ENCODE assay signal across 23 mouse cellular contexts in genomic region chr10:7801258-7801657, GRCm38 (mm10). TPM values are rescaled to one million over a fixed set of nuclear protein-coding genes. Genes with fewer than 3 reads are reported as not detected.
A peak's percentile ranks its signal among the peaks of the same experiment; 100 is the strongest.
DNase-seq lines count a peak whose midpoint lies in the region; ATAC-seq and TF ChIP-seq lines count a peak whose summit lies in the region.
"Had no signal": no experiment of that assay in that cellular context is flagged by ENCODE, and none has a peak within 500 bp of the region (broad histone marks: within the 10 kb centered on the region; RNA-seq: fewer than 3 reads in every experiment).

No protein-coding gene starts in this region.

- no peak overlapping the region for H3K9ac ChIP-seq in liver, embryonic 12.5 days
- H3K9ac ChIP-seq in liver, embryonic 11.5 days (ENCODE audit: low read depth, low read length), result no peak overlapping the region
- no peak overlapping the region for H3K9ac ChIP-seq in liver, embryonic 13.5 days
- H3K9ac ChIP-seq in MEL (ENCODE audit: control insufficient read depth, low read depth, low read length, poor library complexity, severe bottlenecking), result no peak overlapping the region

- TF ChIP-seq POLR2A in MEL (IDR thresholded peaks at IDR 0.05; ENCODE audit: control insufficient read depth in 1 of 2, insufficient read depth in 1 of 2, low read depth in 1 of 2, low read length in 2 of 2, poor library complexity in 1 of 2), result no peak

- H3K27me3 ChIP-seq in liver, embryonic 12.5 days (replicated peaks), result no peaks in the 10 kb centered on the region
- H3K27me3 ChIP-seq in liver, embryonic 11.5 days (replicated peaks; ENCODE audit: control insufficient read depth, insufficient read depth, low read length), result no peaks in the 10 kb centered on the region
- no peaks in the 10 kb centered on the region for H3K27me3 ChIP-seq in liver, embryonic 13.5 days
- no peaks in the 10 kb centered on the region for H3K27me3 ChIP-seq in MEL (ENCODE audit: control insufficient read depth in 1 of 2, insufficient read depth in 2 of 2, low read length in 2 of 2)
- H3K27me3 ChIP-seq: CH12.LX, Patski had no signal

- H3K36me3 ChIP-seq in liver, embryonic 12.5 days, result peaks cover 97% of the 10 kb centered on the region
- H3K36me3 ChIP-seq in liver, embryonic 11.5 days (ENCODE audit: control insufficient read depth, insufficient read depth, low read length), result peaks cover 36% of the 10 kb centered on the region
- peaks cover 92% of the 10 kb centered on the region for H3K36me3 ChIP-seq in liver, embryonic 13.5 days
- H3K36me3 ChIP-seq in MEL (ENCODE audit: control insufficient read depth in 1 of 2, insufficient read depth in 2 of 2, low read length in 2 of 2), result peaks cover 6 to 49% of the 10 kb centered on the region in 2 experiments

- DNase-seq in liver, embryonic 11.5 days (ENCODE audit: low spot score), result no peak
- DNase-seq in liver, embryonic 13.5 days, result no peak
- DNase-seq in liver (no peak), MEL (ENCODE audit: low read depth, low spot score) (peak; percentile 16)
- no peak for DNase-seq in frontal cortex, postnatal 14 days (ENCODE audit: low spot score in 2 of 2)
- DNase-seq: adrenal gland, adult 2 months; adrenal gland, adult 8-10 months; adrenal gland, postnatal 10 days; adrenal gland, postnatal 14 days; adrenal gland, postnatal 25 days; adrenal gland, postnatal 36 days; B cell, adult 2 months; cerebellum, adult 11 months; cerebellum, adult 11-12 months; cerebellum, adult 18-20 months; cerebellum, adult 2 months had no signal

- no peak for TF ChIP-seq CTCF in MEL (IDR thresholded peaks at IDR 0.05 in 2 of 3, conservative IDR thresholded peaks at IDR 0.05 in 1 of 3; ENCODE audit: control insufficient read depth in 1 of 3, insufficient read depth in 1 of 3, low read depth in 2 of 3, low read length in 3 of 3, poor library complexity in 1 of 3, severe bottlenecking in 1 of 3)

- no peak for TF ChIP-seq RAD21 in MEL (IDR thresholded peaks at IDR 0.05; ENCODE audit: low read depth, low read length)

- H3K4me2 ChIP-seq in liver, embryonic 12.5 days, result no peak overlapping the region
- H3K4me2 ChIP-seq in liver, embryonic 11.5 days, result no peak overlapping the region
- H3K4me2 ChIP-seq in liver, embryonic 13.5 days, result no peak overlapping the region

- H3K4me3 ChIP-seq in liver, embryonic 12.5 days, result no peak overlapping the region
- no peak overlapping the region for H3K4me3 ChIP-seq in liver, embryonic 11.5 days (ENCODE audit: low read depth, low read length)
- H3K4me3 ChIP-seq in liver, embryonic 13.5 days (replicated peaks), result no peak overlapping the region
- no peak overlapping the region for H3K4me3 ChIP-seq in MEL (ENCODE audit: control insufficient read depth in 1 of 2, insufficient read depth in 1 of 2, low read depth in 2 of 2, low read length in 2 of 2)

- peak; percentile 44; the same call in 1 of the 2 replicates for ATAC-seq in liver, embryonic 12.5 days
- no peak for ATAC-seq in liver, embryonic 11.5 days (replicated peaks; ENCODE audit: low FRiP score)
- peak; percentile 57 for ATAC-seq in liver, embryonic 13.5 days (ENCODE audit: low read depth)
- ATAC-seq: activated CD4-positive, CD25-positive, alpha-beta regulatory T cell, adult 4 months; CD4-positive, CD25-positive, alpha-beta regulatory T cell, adult 4 months; Patski had no signal

- no peaks in the 10 kb centered on the region for H3K79me2 ChIP-seq in MEL (ENCODE audit: control insufficient read depth, insufficient read depth, low read length, poor library complexity)

- H3K4me1 ChIP-seq in liver, embryonic 12.5 days, result no peaks in the 10 kb centered on the region
- no peaks in the 10 kb centered on the region for H3K4me1 ChIP-seq in liver, embryonic 11.5 days (replicated peaks; ENCODE audit: control insufficient read depth, insufficient read depth, low read length)
- peaks cover 6% of the 10 kb centered on the region; the same call in 1 of the 2 replicates for H3K4me1 ChIP-seq in liver, embryonic 13.5 days (replicated peaks)
- H3K4me1 ChIP-seq in MEL (ENCODE audit: control insufficient read depth in 1 of 2, insufficient read depth in 2 of 2, low read length in 2 of 2), result peaks cover 0 to 8% of the 10 kb centered on the region in 2 experiments; a peak in 2 of 4 replicates

- TF ChIP-seq EP300 in MEL (IDR thresholded peaks at IDR 0.05; ENCODE audit: low read depth in 1 of 2, low read length in 2 of 2), result no peak

- WGBS in liver, embryonic 12.5 days (ENCODE audit: insufficient replicate concordance), result 37% methylated on average over 3 of the region's 3 CpGs
- 74% methylated on average over 3 of the region's 3 CpGs for WGBS in liver, embryonic 11.5 days
- WGBS in liver, embryonic 13.5 days (ENCODE audit: insufficient replicate concordance), result 41% methylated on average over 3 of the region's 3 CpGs

- no peaks in the 10 kb centered on the region for H3K9me3 ChIP-seq in liver, embryonic 12.5 days (replicated peaks)
- no peaks in the 10 kb centered on the region for H3K9me3 ChIP-seq in liver, embryonic 11.5 days (ENCODE audit: control insufficient read depth, low read length)
- no peaks in the 10 kb centered on the region for H3K9me3 ChIP-seq in liver, embryonic 13.5 days (replicated peaks)
- H3K9me3 ChIP-seq in MEL (replicated peaks; ENCODE audit: insufficient read depth, low read length), result no peaks in the 10 kb centered on the region
- H3K9me3 ChIP-seq: G1E had no signal

- no peak overlapping the region for H3K27ac ChIP-seq in liver, embryonic 12.5 days
- no peak overlapping the region for H3K27ac ChIP-seq in liver, embryonic 11.5 days (ENCODE audit: low read depth, low read length)
- no peak overlapping the region for H3K27ac ChIP-seq in liver, embryonic 13.5 days
- no peak overlapping the region for H3K27ac ChIP-seq in MEL (ENCODE audit: control insufficient read depth, low read depth, low read length)

TF ChIP-seq in MEL, 35 proteins besides CTCF, POLR2A, EP300 and RAD21 (continues in another document):
- TF ChIP-seq RCOR1 (IDR thresholded peaks at IDR 0.05; ENCODE audit: low read depth, low read length), result no peak
- no peak for TF ChIP-seq ZC3H11A (IDR thresholded peaks at IDR 0.05; ENCODE audit: low read depth, low read length)
- TF ChIP-seq MYC (IDR thresholded peaks at IDR 0.05; ENCODE audit: low read depth, low read length), result no peak
- no peak for TF ChIP-seq MEF2A (IDR thresholded peaks at IDR 0.05; ENCODE audit: extremely low read depth, insufficient replicate concordance, low read depth, low read length, poor library complexity, severe bottlenecking)
- no peak for TF ChIP-seq POLR2AphosphoS2 (IDR thresholded peaks at IDR 0.05; ENCODE audit: low read length)
- no peak; the same call in 1 of the 2 replicates for TF ChIP-seq SIN3A (IDR thresholded peaks at IDR 0.05; ENCODE audit: low read length)
- TF ChIP-seq ELF1 (IDR thresholded peaks at IDR 0.05; ENCODE audit: low read depth, low read length), result no peak
- TF ChIP-seq MXI1 (IDR thresholded peaks at IDR 0.05; ENCODE audit: low read depth, low read length), result peak; percentile 42; the same call in 1 of the 2 replicates
- TF ChIP-seq SMC3 (IDR thresholded peaks at IDR 0.05; ENCODE audit: low read depth, low read length), result no peak
- no peak for TF ChIP-seq KAT2A (conservative IDR thresholded peaks at IDR 0.05; ENCODE audit: low read depth, low read length)
- no peak for TF ChIP-seq GABPA (IDR thresholded peaks at IDR 0.05; ENCODE audit: low read depth, low read length)
- no peak for TF ChIP-seq USF2 (IDR thresholded peaks at IDR 0.05; ENCODE audit: borderline replicate concordance in 1 of 2, insufficient read depth in 1 of 2, low read depth in 1 of 2, low read length in 2 of 2)
- TF ChIP-seq TBP (IDR thresholded peaks at IDR 0.05; ENCODE audit: low read depth, low read length), result no peak
- peak; percentile 56 for TF ChIP-seq BHLHE40 (IDR thresholded peaks at IDR 0.05; ENCODE audit: borderline replicate concordance, low read depth, low read length)
- TF ChIP-seq MAZ (IDR thresholded peaks at IDR 0.05; ENCODE audit: low read depth, low read length), result no peak
- no peak for TF ChIP-seq NELFE (IDR thresholded peaks at IDR 0.05; ENCODE audit: low read depth, low read length)
- TF ChIP-seq HCFC1 (IDR thresholded peaks at IDR 0.05; ENCODE audit: low read depth, low read length), result no peak
- no peak for TF ChIP-seq UBTF (IDR thresholded peaks at IDR 0.05; ENCODE audit: borderline replicate concordance, insufficient read depth, low read depth, low read length)
- TF ChIP-seq MAFK (IDR thresholded peaks at IDR 0.05; ENCODE audit: borderline replicate concordance, low read depth, low read length), result no peak
- TF ChIP-seq JUND (IDR thresholded peaks at IDR 0.05; ENCODE audit: low read depth, low read length), result no peak
- TF ChIP-seq NRF1 (IDR thresholded peaks at IDR 0.05; ENCODE audit: insufficient read depth, low read depth, low read length, poor library complexity, severe bottlenecking), result no peak
- TF ChIP-seq USF1 (IDR thresholded peaks at IDR 0.05; ENCODE audit: low read depth, low read length), result peak; percentile 34; the same call in 1 of the 2 replicates

RNA-seq across cellular contexts. Expression of gene Ppil4, which starts 8.6 kb away (rescaled TPM):
- polyA plus RNA-seq in liver, embryonic 12.5 days (2016; fragmentation: Nextera tagmentation; extraction: Ambion mirVana), result 34.6 and 35.1 TPM in 2 replicates
- polyA plus RNA-seq in liver, embryonic 11.5 days (2014; fragmentation: Nextera tagmentation; extraction: Ambion mirVana), result 44.3 and 53.0 TPM in 2 replicates
- polyA plus RNA-seq in liver, embryonic 13.5 days (2015; fragmentation: Nextera tagmentation; extraction: Ambion mirVana), result 26.0 and 29.8 TPM in 2 replicates
- 30.1 and 34.7 TPM in 2 replicates for total RNA-seq in MEL (2012; rRNA removed)
- 10 to 100 TPM; 30.5 to 86.3 TPM for polyA plus RNA-seq in MEL (2012; ENCODE audit: insufficient read depth in 1 of 2, insufficient read length in 2 of 2, low read depth in 1 of 2, low replicate concordance in 2 of 2, missing spikeins in 1 of 2)

RNA-seq across cellular contexts. Expression of gene Ginm1, which starts 8.6 kb away (rescaled TPM):
- 32.5 and 33.1 TPM in 2 replicates for polyA plus RNA-seq in liver, embryonic 12.5 days (2016; fragmentation: Nextera tagmentation; extraction: Ambion mirVana)
- polyA plus RNA-seq in liver, embryonic 11.5 days (2014; fragmentation: Nextera tagmentation; extraction: Ambion mirVana), result 41.5 and 48.0 TPM in 2 replicates
- 31.7 and 36.3 TPM in 2 replicates for polyA plus RNA-seq in liver, embryonic 13.5 days (2015; fragmentation: Nextera tagmentation; extraction: Ambion mirVana)
- total RNA-seq in MEL (2012; rRNA removed), result 9.2 and 9.7 TPM in 2 replicates
- 10 to 100 TPM in 1 of 2 experiments, not detected in 1; 13.8 TPM for polyA plus RNA-seq in MEL (2012; ENCODE audit: insufficient read depth in 1 of 2, insufficient read length in 2 of 2, low read depth in 1 of 2, low replicate concordance in 2 of 2, missing spikeins in 1 of 2)

RNA-seq across cellular contexts. Expression of gene Zc3h12d, which starts 31.0 kb away (rescaled TPM):
- polyA plus RNA-seq in liver, embryonic 12.5 days (2016; fragmentation: Nextera tagmentation; extraction: Ambion mirVana), result 0.07 and 0.14 TPM in 2 replicates
- 0.05 and 0.16 TPM in 2 replicates for polyA plus RNA-seq in liver, embryonic 11.5 days (2014; fragmentation: Nextera tagmentation; extraction: Ambion mirVana)
- polyA plus RNA-seq in liver, embryonic 13.5 days (2015; fragmentation: Nextera tagmentation; extraction: Ambion mirVana), result 0.22 and 0.23 TPM in 2 replicates
- total RNA-seq in MEL (2012; rRNA removed), result not detected in 2 replicates
- polyA plus RNA-seq in MEL (2012; ENCODE audit: insufficient read depth in 1 of 2, insufficient read length in 2 of 2, low read depth in 1 of 2, low replicate concordance in 2 of 2, missing spikeins in 1 of 2), result not detected
- polyA plus RNA-seq: C2C12, G1E, Patski had no signal
